Mouse (Mus musculus): ENCODE measurements at regions not wholly inside any gene's neighbourhood (a gene's known extent, or its start where the extent isn't known, plus 50 kb on each side); places are given as distances from the start of the nearest gene placed in this dataset.

- Histone ChIP-seq H3K27me3 (ENCODE audit: control insufficient read depth in 1 of 2, insufficient read depth in 2 of 2, low read length in 2 of 2) (no peaks in the 10 kb centered on the region), H3K4me1 (ENCODE audit: control insufficient read depth in 1 of 2, insufficient read depth in 2 of 2, low read length in 2 of 2) (no peaks in the 10 kb centered on the region), H3K4me3 (ENCODE audit: control insufficient read depth in 1 of 2, insufficient read depth in 1 of 2, low read depth in 2 of 2, low read length in 2 of 2) (no peak overlapping the region), H3K9me3 (replicated peaks; ENCODE audit: insufficient read depth, low read length) (no peaks in the 10 kb centered on the region), H3K27ac (ENCODE audit: control insufficient read depth, low read depth, low read length) (no peak overlapping the region), H3K9ac (ENCODE audit: control insufficient read depth, low read depth, low read length, poor library complexity, severe bottlenecking) (no peak overlapping the region), H3K36me3 (ENCODE audit: control insufficient read depth in 1 of 2, insufficient read depth in 2 of 2, low read length in 2 of 2) (no peaks in the 10 kb centered on the region), H3K79me2 (ENCODE audit: control insufficient read depth, insufficient read depth, low read length, poor library complexity) (no peaks in the 10 kb centered on the region)
- DNase-seq (ENCODE audit: low read depth, low spot score) = no peak
- TF ChIP-seq SIN3A (IDR thresholded peaks at IDR 0.05; ENCODE audit: low read length) = no peak
- no peak for TF ChIP-seq MYC (IDR thresholded peaks at IDR 0.05; ENCODE audit: low read depth, low read length)
- TF ChIP-seq TAL1 (IDR thresholded peaks at IDR 0.05; ENCODE audit: low read length) = no peak
- no peak for TF ChIP-seq GATA1 (IDR thresholded peaks at IDR 0.05; ENCODE audit: low read depth, low read length)
- no peak for TF ChIP-seq ZMIZ1 (IDR thresholded peaks at IDR 0.05; ENCODE audit: low read depth, low read length)
- no peak for TF ChIP-seq JUND (IDR thresholded peaks at IDR 0.05; ENCODE audit: low read depth, low read length)
Measured at GRCm38 (mm10) chr10:70766450-70766849, 110.7 kb upstream of the Phyhipl start.

- no peak for DNase-seq (ENCODE audit: low read depth, low spot score)
- TF ChIP-seq ZNF384 (IDR thresholded peaks at IDR 0.05; ENCODE audit: low read depth, low read length) = no peak
- TF ChIP-seq TCF12 (IDR thresholded peaks at IDR 0.05; ENCODE audit: low read depth, low read length) = no peak
- TF ChIP-seq MAX (IDR thresholded peaks at IDR 0.05; ENCODE audit: low read length) = no peak
- TF ChIP-seq POLR2A (IDR thresholded peaks at IDR 0.05; ENCODE audit: control insufficient read depth in 1 of 2, insufficient read depth in 1 of 2, low read depth in 1 of 2, low read length in 2 of 2, poor library complexity in 1 of 2) = no peak
- TF ChIP-seq MYB (IDR thresholded peaks at IDR 0.05; ENCODE audit: low read depth, low read length) = no peak
- no peak for TF ChIP-seq POLR2AphosphoS2 (IDR thresholded peaks at IDR 0.05; ENCODE audit: low read length)
- TF ChIP-seq MYC (IDR thresholded peaks at IDR 0.05; ENCODE audit: low read depth, low read length) = no peak
- no peak for TF ChIP-seq ETS1 (IDR thresholded peaks at IDR 0.05; ENCODE audit: low read depth, low read length)
- TF ChIP-seq EP300 (IDR thresholded peaks at IDR 0.05; ENCODE audit: low read depth in 1 of 2, low read length in 2 of 2) = no peak
- no peak for TF ChIP-seq USF2 (IDR thresholded peaks at IDR 0.05; ENCODE audit: borderline replicate concordance in 1 of 2, insufficient read depth in 1 of 2, low read depth in 1 of 2, low read length in 2 of 2)
- TF ChIP-seq SMC3 (IDR thresholded peaks at IDR 0.05; ENCODE audit: low read depth, low read length) = no peak
- TF ChIP-seq KAT2A (conservative IDR thresholded peaks at IDR 0.05; ENCODE audit: low read depth, low read length) = no peak
- TF ChIP-seq MEF2A (IDR thresholded peaks at IDR 0.05; ENCODE audit: extremely low read depth, insufficient replicate concordance, low read depth, low read length, poor library complexity, severe bottlenecking) = no peak
- no peak for TF ChIP-seq CHD1 (IDR thresholded peaks at IDR 0.05; ENCODE audit: low read depth, low read length)
- TF ChIP-seq USF1 (IDR thresholded peaks at IDR 0.05; ENCODE audit: low read depth, low read length) = no peak
- TF ChIP-seq ZMIZ1 (IDR thresholded peaks at IDR 0.05; ENCODE audit: low read depth, low read length) = no peak
- no peak for TF ChIP-seq HCFC1 (IDR thresholded peaks at IDR 0.05; ENCODE audit: low read depth, low read length)
- H3K4me3 ChIP-seq (ENCODE audit: control insufficient read depth in 1 of 2, insufficient read depth in 1 of 2, low read depth in 2 of 2, low read length in 2 of 2) = no peak overlapping the region
- no peak overlapping the region for H3K27ac ChIP-seq (ENCODE audit: control insufficient read depth, low read depth, low read length)
- H3K36me3 ChIP-seq (ENCODE audit: control insufficient read depth in 1 of 2, insufficient read depth in 2 of 2, low read length in 2 of 2) = no peaks in the 10 kb centered on the region
- H3K9me3 ChIP-seq (replicated peaks; ENCODE audit: insufficient read depth, low read length) = no peaks in the 10 kb centered on the region
- no peaks in the 10 kb centered on the region for H3K79me2 ChIP-seq (ENCODE audit: control insufficient read depth, insufficient read depth, low read length, poor library complexity)
- H3K9ac ChIP-seq (ENCODE audit: control insufficient read depth, low read depth, low read length, poor library complexity, severe bottlenecking) = no peak overlapping the region
- H3K27me3 ChIP-seq (ENCODE audit: control insufficient read depth in 1 of 2, insufficient read depth in 2 of 2, low read length in 2 of 2) = no peaks in the 10 kb centered on the region
- H3K4me1 ChIP-seq (ENCODE audit: control insufficient read depth in 1 of 2, insufficient read depth in 2 of 2, low read length in 2 of 2) = no peaks in the 10 kb centered on the region
Measured at GRCm38 (mm10) chr10:70763206-70763605, 107.4 kb upstream of the Phyhipl start.

Data from MEL (cell line).